Mouse (Mus musculus): ENCODE data around the gene Tnfrsf14.

GRCm38 (mm10) chr4:154944121-154944590 is 15.8 kb upstream of the Tnfrsf14 start:
- TF ChIP-seq CTCF (IDR thresholded peaks at IDR 0.05) (peak; percentile 98), POLR2A (IDR thresholded peaks at IDR 0.05; ENCODE audit: insufficient read depth, low read depth, low read length) (no peak)
